Mouse (Mus musculus): ENCODE measurements around the gene Ifna16.

The Ifna16 gene

GRCm38 (mm10) chr4:88641077-88641831 lies 35.5 kb downstream of the Ifna16 start:
- DNase-seq: peak; percentile 98

GRCm38 (mm10) chr4:88640704-88641076 lies 36.0 kb downstream of the Ifna16 start:
- no peak for DNase-seq

- DNase-seq: no peak
These were observed 42.4 kb downstream of the Ifna16 start, which contains the start of gene C87499 for GRCm38 (mm10) chr4:88634311-88634710. Gene C87499, minus strand, starts transcription at chr4:88634411.
